Mouse (Mus musculus) intestine, embryonic 14.5 days (tissue): ENCODE results near the gene Apom. TPM values are rescaled to one million over a fixed set of nuclear protein-coding genes. Genes with fewer than 3 reads are reported as not detected.

Experiments
- ATAC-seq: fragments of 200-750 bp; cut with Nextera tagmentation; replicated peaks from 2 replicates; pipeline ENCODE4 v1.8.0; 2017; ENCODE audit warnings: low read depth, moderate number of reproducible peaks, moderate TSS enrichment, moderate library complexity; ENCODE audit not compliant: low FRiP score, low TSS enrichment
- DNase-seq: peaks from one replicate; pipeline ENCODE4 v3.0.0-alpha.2; 2018; ENCODE audit warnings: low spot score
- H3K27ac ChIP-seq: fragments of 300-500 bp; sonication (generic); 2 replicates; pipeline ENCODE4 v1.5.1; 2014; ENCODE audit warnings: low read depth, mild to moderate bottlenecking, control low read depth
- H3K27me3 ChIP-seq: fragments of 300-500 bp; sonication (generic); replicated peaks from 2 replicates; pipeline ENCODE4 v1.6.1; 2014; ENCODE audit warnings: low read length, control low read depth; ENCODE audit not compliant: control insufficient read depth, insufficient read depth
- H3K36me3 ChIP-seq: fragments of 300-500 bp; sonication (generic); 2 replicates; pipeline ENCODE4 v1.6.1; 2014; ENCODE audit warnings: low read length, control low read depth; ENCODE audit not compliant: control insufficient read depth, insufficient read depth
- H3K4me1 ChIP-seq: fragments of 300-500 bp; sonication (generic); replicated peaks from 2 replicates; pipeline ENCODE4 v1.6.1; 2014; ENCODE audit warnings: low read length, control low read depth, mixed read lengths; ENCODE audit not compliant: control insufficient read depth, insufficient read depth
- H3K4me2 ChIP-seq: fragments of 300-500 bp; sonication (generic); 2 replicates; pipeline ENCODE4 v1.6.1; 2014; ENCODE audit warnings: low read length
- H3K4me3 ChIP-seq: fragments of 300-500 bp; sonication (generic); 2 replicates; pipeline ENCODE4 v1.5.1; 2014; ENCODE audit warnings: low read depth, low read length, control low read depth, mixed read lengths
- H3K9ac ChIP-seq: fragments of 300-500 bp; sonication (generic); 2 replicates; pipeline ENCODE4 v1.6.1; 2014; ENCODE audit warnings: mild to moderate bottlenecking, low read length
- H3K9me3 ChIP-seq: fragments of 300-500 bp; sonication (generic); 2 replicates; pipeline ENCODE4 v1.6.1; 2016; ENCODE audit warnings: low read length, control low read depth; ENCODE audit not compliant: control insufficient read depth
- WGBS: fragments of 180-500 bp; shearing (Covaris S2); extraction: QIAGEN DNeasy Blood & Tissue Kit; methylation state at CpG from one replicate; pipeline ENCODE4 v1.1.7; 2014; 5-methylcytosine and 5-hydroxymethylcytosine counted together
- polyA plus RNA-seq: library from polyadenylated mRNA; unstranded; fragments of >200 nt; fragmentation: Nextera tagmentation; extraction: Ambion mirVana; gene quantifications from 2 replicates; pipeline ENCODE4 v1.2.1, GENCODE M21; 2014

Gene Apom
- polyA plus RNA-seq, 1 experiment from 2014 or later: 1.5 TPM

- H3K27me3 ChIP-seq: no peaks in the 10 kb centered on the region
- H3K27ac ChIP-seq: peak overlapping the region; percentile 88; the same call in 1 of the 2 replicates
- peak overlapping the region; percentile 93 for H3K4me2 ChIP-seq
- peak overlapping the region; percentile 85 for H3K9ac ChIP-seq
- ATAC-seq (no peak; the same call in 1 of the 2 replicates), DNase-seq (peak; percentile 64)
- 0% methylated on average over 33 of the region's 33 CpGs for WGBS
- H3K36me3 ChIP-seq: peaks cover 53% of the 10 kb centered on the region
- peaks cover 27% of the 10 kb centered on the region for H3K4me1 ChIP-seq
- H3K4me3 ChIP-seq: peak overlapping the region; percentile 99
- no peaks in the 10 kb centered on the region for H3K9me3 ChIP-seq
Observed at GRCm38 (mm10) chr17:35120745-35121142, 11.1 kb downstream of the Apom start.

- Histone ChIP-seq H3K4me2 (no peak within 1 kb of the TSS), H3K27ac (no peak within 1 kb of the TSS), H3K4me1 (peaks cover 5% of the 10 kb centered on the region), H3K36me3 (peaks cover 54% of the 10 kb centered on the region), H3K4me3 (no peak within 1 kb of the TSS), H3K9ac (no peak within 1 kb of the TSS), H3K9me3 (no peaks in the 10 kb centered on the region), H3K27me3 (no peaks in the 10 kb centered on the region)
- WGBS: 85% methylated on average over 8 of the region's 8 CpGs
- ATAC-seq (no peak), DNase-seq (no peak)
Observed at GRCm38 (mm10) chr17:35115046-35116019, 16.5 kb downstream of the Apom start, which contains the start of gene Ly6g5b. Gene Ly6g5b, minus strand, starts transcription at chr17:35115428.

DNA sequence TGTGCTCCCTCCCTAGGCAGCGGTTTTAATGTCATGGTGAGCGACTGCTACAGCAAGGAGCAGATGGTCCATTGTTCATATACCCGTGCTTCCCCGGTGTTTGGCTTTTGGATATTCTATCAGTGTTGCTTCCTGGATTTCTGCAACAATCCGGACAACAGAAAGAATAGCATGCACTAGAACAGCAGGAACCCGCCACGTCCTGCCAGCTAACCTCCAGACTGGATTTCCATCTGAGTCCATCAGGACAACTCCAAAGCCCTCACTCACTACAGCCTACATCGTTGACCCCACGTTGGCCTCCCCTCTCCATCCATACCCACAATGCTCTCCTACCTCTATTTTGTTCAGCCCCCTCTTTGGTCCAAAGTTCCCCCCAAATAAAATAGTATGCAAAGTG is 20.1 kb downstream of the Apom start:
- no peak overlapping the region for H3K27ac ChIP-seq
- no peak overlapping the region for H3K4me3 ChIP-seq
- peaks cover 25% of the 10 kb centered on the region for H3K36me3 ChIP-seq
- H3K4me2 ChIP-seq: no peak overlapping the region
- WGBS: 76% methylated on average over 9 of the region's 9 CpGs
- no peaks in the 10 kb centered on the region for H3K27me3 ChIP-seq
- no peaks in the 10 kb centered on the region for H3K9me3 ChIP-seq
- DNase-seq (no peak), ATAC-seq (no peak)
- H3K9ac ChIP-seq: no peak overlapping the region
- no peaks in the 10 kb centered on the region for H3K4me1 ChIP-seq

- Histone ChIP-seq H3K27ac (no peak within 1 kb of the TSS), H3K27me3 (no peaks in the 10 kb centered on the region), H3K9ac (no peak within 1 kb of the TSS), H3K4me1 (peaks cover 1% of the 10 kb centered on the region; the same call in 1 of the 2 replicates), H3K36me3 (peaks cover 4% of the 10 kb centered on the region), H3K4me3 (no peak within 1 kb of the TSS), H3K9me3 (no peaks in the 10 kb centered on the region), H3K4me2 (no peak within 1 kb of the TSS)
- ATAC-seq: no peak
- 79% methylated on average over 6 of the region's 6 CpGs for WGBS
- DNase-seq: no peak
Observed at GRCm38 (mm10) chr17:35108097-35108496, 23.8 kb downstream of the Apom start, which contains the start of gene Ly6g5c. Gene Ly6g5c, plus strand, starts transcription at chr17:35108279.

GRCm38 (mm10) chr17:35106522-35106921 is 25.3 kb downstream of the Apom start:
- Histone ChIP-seq H3K9ac (no peak overlapping the region), H3K36me3 (peaks cover 20% of the 10 kb centered on the region), H3K4me1 (peaks cover 5% of the 10 kb centered on the region), H3K4me3 (no peak overlapping the region), H3K27me3 (no peaks in the 10 kb centered on the region), H3K9me3 (no peaks in the 10 kb centered on the region), H3K4me2 (no peak overlapping the region), H3K27ac (no peak overlapping the region)
- WGBS: 63% methylated on average over 3 of the region's 3 CpGs
- DNase-seq: no peak
- ATAC-seq: no peak

- Histone ChIP-seq H3K9me3 (no peaks in the 10 kb centered on the region), H3K27ac (no peak overlapping the region), H3K36me3 (peaks cover 26% of the 10 kb centered on the region), H3K9ac (no peak overlapping the region), H3K4me3 (no peak overlapping the region), H3K4me1 (peaks cover 5% of the 10 kb centered on the region), H3K4me2 (peak overlapping the region; percentile 12; the same call in 1 of the 2 replicates), H3K27me3 (no peaks in the 10 kb centered on the region)
- no peak for DNase-seq
- 29% methylated on average over 13 of the region's 13 CpGs for WGBS
- no peak for ATAC-seq
Observed at GRCm38 (mm10) chr17:35105740-35106389, 26.0 kb downstream of the Apom start.

DNA sequence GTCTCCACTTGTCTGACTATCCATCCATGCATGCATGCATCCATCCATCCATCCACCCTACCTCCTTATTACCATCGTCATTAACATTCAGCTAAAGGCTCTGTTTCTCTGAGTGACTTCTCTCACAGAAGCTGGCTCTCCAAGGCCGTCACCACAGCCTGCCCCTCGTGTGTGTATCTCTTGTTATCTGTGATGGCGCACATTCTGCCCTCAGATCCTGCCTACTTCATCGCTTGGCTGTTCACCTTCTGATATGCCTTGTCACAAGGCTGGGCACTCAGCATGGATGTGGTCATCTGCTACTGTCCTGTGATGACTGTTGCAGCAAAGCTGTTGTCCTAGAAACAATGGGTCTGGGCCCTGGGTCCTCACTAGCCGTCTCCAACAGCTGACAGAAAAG is 27.1 kb downstream of the Apom start:
- no peak for ATAC-seq
- no peak overlapping the region for H3K9ac ChIP-seq
- H3K4me2 ChIP-seq: no peak overlapping the region
- 73% methylated on average over 6 of the region's 6 CpGs for WGBS
- peaks cover 37% of the 10 kb centered on the region for H3K36me3 ChIP-seq
- H3K27ac ChIP-seq: no peak overlapping the region
- peaks cover 5% of the 10 kb centered on the region for H3K4me1 ChIP-seq
- H3K27me3 ChIP-seq: no peaks in the 10 kb centered on the region
- no peak overlapping the region for H3K4me3 ChIP-seq
- H3K9me3 ChIP-seq: no peaks in the 10 kb centered on the region
- no peak for DNase-seq

GRCm38 (mm10) chr17:35104079-35104478 is 27.8 kb downstream of the Apom start:
- Histone ChIP-seq H3K9me3 (no peaks in the 10 kb centered on the region), H3K36me3 (peaks cover 44% of the 10 kb centered on the region), H3K9ac (no peak overlapping the region), H3K4me3 (no peak overlapping the region), H3K27me3 (no peaks in the 10 kb centered on the region), H3K4me2 (no peak overlapping the region), H3K4me1 (peaks cover 5% of the 10 kb centered on the region), H3K27ac (no peak overlapping the region)
- 82% methylated on average over 7 of the region's 7 CpGs for WGBS
- DNase-seq (no peak), ATAC-seq (no peak)
